ENCODE assay signal across 16 mouse cellular contexts in genomic region chr15:100576392-100576791, GRCm38 (mm10).
"Had no signal": no experiment of that assay in that cellular context is flagged by ENCODE, and none has a peak within 500 bp of the region (broad histone marks: within the 10 kb centered on the region; RNA-seq: fewer than 3 reads in every experiment).

No protein-coding gene starts in this region.

- H3K4me3 ChIP-seq: neural tube, embryonic 12.5 days; neural tube, embryonic 13.5 days; neural tube, embryonic 15.5 days; stomach, embryonic 15.5 days had no signal

- H3K9me3 ChIP-seq: neural tube, embryonic 12.5 days; neural tube, embryonic 13.5 days; neural tube, embryonic 15.5 days; stomach, embryonic 15.5 days had no signal

- H3K27me3 ChIP-seq: neural tube, embryonic 12.5 days; neural tube, embryonic 13.5 days; neural tube, embryonic 15.5 days; stomach, embryonic 15.5 days had no signal

- H3K9ac ChIP-seq: neural tube, embryonic 12.5 days; neural tube, embryonic 13.5 days; neural tube, embryonic 15.5 days; stomach, embryonic 15.5 days had no signal

- H3K36me3 ChIP-seq: stomach, embryonic 15.5 days had no signal

- H3K27ac ChIP-seq: neural tube, embryonic 12.5 days; neural tube, embryonic 13.5 days; neural tube, embryonic 15.5 days; stomach, embryonic 15.5 days had no signal

- H3K4me1 ChIP-seq: neural tube, embryonic 12.5 days had no signal

- DNase-seq: retina, postnatal 1 day; right cerebral cortex, adult 18-20 months; right cerebral cortex, postnatal 14 days; right cerebral cortex, postnatal 25 days; right cerebral cortex, postnatal 4 days; spleen, adult 18-20 months; thymus, adult 18-20 months; thymus, adult 2 months; thymus, postnatal 14 days; thymus, postnatal 25 days; thymus, postnatal 36 days; thymus, postnatal 4 days had no signal

- H3K4me2 ChIP-seq: neural tube, embryonic 12.5 days; neural tube, embryonic 13.5 days; neural tube, embryonic 15.5 days; stomach, embryonic 15.5 days had no signal
